Mouse (Mus musculus) liver, embryonic 14.5 days (tissue): ENCODE measurements around the gene Frat1. TPM values are rescaled to one million over a fixed set of nuclear protein-coding genes. Genes with fewer than 3 reads are reported as not detected.

Experiments used
- ATAC-seq: fragments of 200-750 bp; cut with Nextera tagmentation; 2 replicates; pipeline ENCODE4 v1.8.0; 2017; ENCODE audit warnings: moderate number of reproducible peaks, mild to moderate bottlenecking, moderate library complexity; ENCODE audit not compliant: insufficient read depth
- DNase-seq, 3 experiments: peaks; one replicate each; pipeline ENCODE4 v3.0.0-alpha.2; 2012 to 2013; ENCODE audit warnings: low read depth in 3 of 3, low spot score in 3 of 3
- H3K27ac ChIP-seq: fragments of 300-500 bp; sonication (generic); 2 replicates; pipeline ENCODE4 v1.5.1; 2014; ENCODE audit warnings: moderate library complexity, mild to moderate bottlenecking, control low read depth, inconsistent platforms
- H3K27me3 ChIP-seq: fragments of 300-500 bp; sonication (generic); 2 replicates; pipeline ENCODE4 v1.6.1; 2014; ENCODE audit warnings: mild to moderate bottlenecking, low read length, moderate library complexity; ENCODE audit not compliant: control insufficient read depth, insufficient read depth
- H3K36me3 ChIP-seq: fragments of 300-500 bp; sonication (generic); replicated peaks from 2 replicates; pipeline ENCODE4 v1.6.1; 2014; ENCODE audit warnings: low read depth; ENCODE audit not compliant: control insufficient read depth, insufficient read depth
- H3K4me1 ChIP-seq, 2 experiments: fragments of 200-500 bp in 1 of 2; fragments of 300-500 bp in 1 of 2; sonication (generic) in 1 of 2; replicated peaks; 2 replicates each; pipeline ENCODE4 v1.6.1; 2012 to 2014; ENCODE audit warnings: antibody characterized with exemption in 1 of 2, inconsistent platforms in 1 of 2, low read length in 1 of 2; ENCODE audit not compliant: control insufficient read depth in 2 of 2, insufficient read depth in 2 of 2
- H3K4me2 ChIP-seq: fragments of 300-500 bp; sonication (generic); 2 replicates; pipeline ENCODE4 v1.6.1; 2014; ENCODE audit warnings: low read depth, mild to moderate bottlenecking, control low read depth, moderate library complexity
- H3K4me3 ChIP-seq, 2 experiments: fragments of 200-500 bp in 1 of 2; fragments of 300-500 bp in 1 of 2; sonication (generic) in 1 of 2; 2 replicates each; pipeline ENCODE4 v1.5.1; 2012 to 2014; ENCODE audit warnings: low read depth in 2 of 2, low read length in 2 of 2, mild to moderate bottlenecking in 2 of 2, control low read depth in 1 of 2, inconsistent platforms in 1 of 2, moderate library complexity in 1 of 2; ENCODE audit not compliant: insufficient read depth in 1 of 2
- H3K9ac ChIP-seq: fragments of 300-500 bp; sonication (generic); replicated peaks from 2 replicates; pipeline ENCODE4 v1.6.1; 2014; ENCODE audit warnings: mild to moderate bottlenecking, control low read depth, moderate library complexity
- H3K9me3 ChIP-seq: fragments of 300-500 bp; sonication (generic); 2 replicates; pipeline ENCODE4 v1.6.1; 2016; ENCODE audit warnings: low read length, mixed read lengths; ENCODE audit not compliant: control insufficient read depth
- CTCF ChIP-seq: IDR thresholded peaks from 2 replicates; pipeline ENCODE4 v1.5.1; 2016; ENCODE audit warnings: antibody characterized with exemption, low read depth, control low read depth
- EP300 ChIP-seq: IDR thresholded peaks from 2 replicates; pipeline ENCODE4 v1.6.1; 2016; ENCODE audit warnings: antibody characterized with exemption, low read depth
- WGBS: fragments of 180-500 bp; shearing (Covaris S2); extraction: QIAGEN DNeasy Blood & Tissue Kit; methylation state at CpG from one replicate; pipeline ENCODE4 v1.1.7; 2014; ENCODE audit not compliant: insufficient replicate concordance; 5-methylcytosine and 5-hydroxymethylcytosine counted together
- polyA plus RNA-seq, 2 experiments: library from polyadenylated mRNA; depleted of rRNA in 1 of 2; stranded (reverse) in 1 of 2; unstranded in 1 of 2; fragments of >200 nt; fragmentation: Nextera tagmentation in 1 of 2; extraction: Ambion mirVana in 1 of 2; gene quantifications; 2 replicates each; pipeline versions ENCODE4 v1.2.1 to v1.2.3; 2012 to 2014

The Frat1 gene
- polyA plus RNA-seq, 2 experiments, result 3.0 to 9.9 TPM

DNA sequence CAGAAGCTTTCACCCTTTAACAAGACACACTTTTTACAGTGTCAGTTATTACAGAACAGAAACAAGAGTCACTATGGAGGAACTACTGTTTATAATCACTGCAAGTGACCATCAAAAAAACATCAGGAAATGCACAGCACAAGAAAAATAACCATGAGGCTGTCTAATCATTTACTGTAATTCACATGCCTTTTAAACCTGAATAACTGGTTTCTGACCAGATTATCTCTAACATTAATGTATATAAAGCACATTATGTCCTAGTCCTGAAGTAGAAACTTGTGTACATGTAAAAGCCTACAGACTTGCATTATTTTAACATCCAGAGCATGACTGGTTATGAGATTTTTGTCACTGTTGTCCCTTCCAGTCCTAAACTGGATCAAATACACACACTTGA lies 35.8 kb upstream of the Frat1 start:
- Histone ChIP-seq H3K4me1 (peaks cover 3 to 4% of the 10 kb centered on the region in 2 experiments; a peak in 3 of 4 replicates), H3K36me3 (peaks cover 11% of the 10 kb centered on the region), H3K9me3 (no peaks in the 10 kb centered on the region), H3K27ac (no peak overlapping the region), H3K27me3 (no peaks in the 10 kb centered on the region), H3K4me2 (no peak overlapping the region), H3K9ac (no peak overlapping the region), H3K4me3 (no peak overlapping the region)
- DNase-seq (no peak), ATAC-seq (no peak)
- no peak for TF ChIP-seq CTCF
- no peak for TF ChIP-seq EP300

DNA sequence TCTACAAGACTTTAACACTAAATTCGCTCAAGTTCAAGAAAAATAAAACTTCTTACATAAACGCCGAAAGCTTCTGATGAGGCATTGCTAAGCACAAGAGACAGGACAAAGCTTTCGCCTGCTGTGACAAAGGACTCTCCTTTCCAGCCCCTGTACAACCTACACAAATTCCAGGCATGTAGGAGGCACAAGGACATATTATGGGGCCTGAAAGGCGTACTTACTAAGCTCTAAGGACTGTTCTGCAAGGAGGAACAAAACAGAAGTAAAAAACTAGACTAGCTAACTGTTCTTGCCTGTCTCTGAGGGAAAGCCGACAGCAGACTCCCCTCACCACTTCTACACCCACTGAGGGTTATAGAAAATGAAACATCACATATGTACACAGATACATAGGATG lies 34.9 kb upstream of the Frat1 start:
- Histone ChIP-seq H3K4me2 (no peak overlapping the region), H3K4me1 (peaks cover 5 to 8% of the 10 kb centered on the region in 2 experiments), H3K4me3 (no peak overlapping the region), H3K9ac (no peak overlapping the region), H3K9me3 (no peaks in the 10 kb centered on the region), H3K27me3 (no peaks in the 10 kb centered on the region), H3K27ac (no peak overlapping the region), H3K36me3 (peaks cover 4% of the 10 kb centered on the region)
- 81% methylated on average over 6 of the region's 6 CpGs for WGBS
- ATAC-seq (no peak), DNase-seq (no peak)
- no peak for TF ChIP-seq EP300
- no peak for TF ChIP-seq CTCF

DNA sequence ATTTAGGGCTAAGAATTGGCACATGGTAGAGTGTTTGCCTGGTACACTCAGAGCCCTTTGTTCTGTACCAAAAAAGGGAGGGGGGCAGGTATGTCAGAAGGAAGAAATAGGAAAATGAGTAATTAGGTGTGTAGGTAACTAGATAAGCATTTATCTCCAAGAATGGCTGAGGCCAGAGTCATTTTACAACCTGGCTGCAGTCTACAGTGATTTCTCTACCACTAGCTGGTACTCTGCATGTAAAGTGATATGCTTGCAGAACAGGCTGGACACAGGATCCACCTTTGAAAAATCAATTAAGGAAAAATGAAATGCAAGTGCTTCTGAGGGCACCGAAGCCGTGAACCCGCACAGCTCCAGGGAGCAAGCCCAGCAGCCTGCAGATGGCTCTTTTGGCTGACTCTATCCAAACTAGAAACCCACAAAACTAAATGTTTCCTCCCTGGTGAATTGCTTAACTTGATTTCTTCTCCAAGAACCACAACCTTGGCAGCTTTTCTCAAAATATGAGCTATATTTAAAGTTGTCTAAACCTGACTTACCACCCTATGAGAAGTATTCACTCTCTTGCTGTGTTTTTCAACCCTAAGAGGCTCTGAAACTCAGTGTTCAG lies 33.5 kb upstream of the Frat1 start:
- H3K9ac ChIP-seq, result 0 out of 2 replicates have a peak overlapping the region, but pooled peaks have one; percentile 23
- DNase-seq, result no peak
- no peak overlapping the region for H3K27ac ChIP-seq
- TF ChIP-seq CTCF, result no peak
- no peak for TF ChIP-seq EP300
- no peak overlapping the region for H3K4me2 ChIP-seq
- no peaks in the 10 kb centered on the region for H3K27me3 ChIP-seq
- 70% methylated on average over 3 of the region's 3 CpGs for WGBS
- no peak overlapping the region for H3K4me3 ChIP-seq
- H3K4me1 ChIP-seq, result peaks cover 14 to 19% of the 10 kb centered on the region in 2 experiments
- H3K9me3 ChIP-seq, result no peaks in the 10 kb centered on the region
- H3K36me3 ChIP-seq, result peaks cover 1% of the 10 kb centered on the region
- ATAC-seq, result no peak

DNA sequence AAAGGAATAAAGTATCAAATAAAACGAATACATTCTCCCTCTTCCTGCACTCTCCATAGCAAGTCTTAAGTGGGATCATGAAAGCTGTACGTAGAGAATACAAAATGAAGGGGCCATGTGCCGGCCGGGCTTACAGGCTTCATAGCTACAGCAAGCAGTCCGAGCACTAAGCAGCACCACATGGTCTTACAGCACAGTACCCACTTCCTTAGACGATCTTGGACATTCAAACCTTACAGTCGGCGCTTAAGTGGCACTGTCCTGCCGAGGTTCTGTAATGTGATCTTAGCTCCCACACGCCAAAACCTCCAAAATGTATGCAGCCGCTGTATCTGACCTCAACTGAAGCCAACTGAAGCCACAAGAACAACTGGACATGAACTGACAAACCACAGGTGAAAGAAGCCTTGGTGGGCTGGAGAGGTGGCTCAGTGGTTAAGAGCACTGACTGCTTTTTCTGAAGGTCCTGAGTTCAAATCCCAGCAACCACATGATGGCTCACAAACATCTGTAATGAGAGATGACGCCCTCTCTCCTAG lies 32.9 kb upstream of the Frat1 start:
- Histone ChIP-seq H3K4me3 (no peak overlapping the region), H3K9ac (no peak overlapping the region), H3K27ac (no peak overlapping the region), H3K36me3 (no peaks in the 10 kb centered on the region; the same call in 1 of the 2 replicates), H3K4me2 (no peak overlapping the region), H3K9me3 (no peaks in the 10 kb centered on the region), H3K4me1 (peaks cover 14 to 19% of the 10 kb centered on the region in 2 experiments), H3K27me3 (no peaks in the 10 kb centered on the region)
- WGBS, result 56% methylated on average over 12 of the region's 12 CpGs
- no peak for DNase-seq
- no peak for ATAC-seq
- TF ChIP-seq CTCF, result no peak
- TF ChIP-seq EP300, result no peak

DNA sequence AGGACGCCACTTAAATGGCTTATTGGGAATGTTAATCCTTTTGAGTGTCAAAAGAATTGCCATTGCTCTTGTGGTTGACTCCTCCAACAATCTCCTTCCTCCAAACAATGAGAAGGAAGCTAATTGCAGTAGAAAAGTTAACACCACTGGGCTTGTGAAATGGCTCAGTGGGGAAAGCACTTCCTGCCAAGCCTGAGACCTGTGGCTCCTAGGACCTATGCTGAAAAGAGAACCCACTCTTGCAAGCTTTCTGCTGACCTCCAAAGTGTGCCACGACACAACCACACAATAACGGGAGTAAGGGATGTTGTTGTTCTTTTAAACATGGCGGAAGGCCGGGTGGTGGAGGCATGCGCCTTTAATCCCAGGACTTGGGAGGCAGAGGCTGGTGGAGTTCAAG lies 32.2 kb upstream of the Frat1 start:
- no peaks in the 10 kb centered on the region; the same call in 1 of the 2 replicates for H3K36me3 ChIP-seq
- no peaks in the 10 kb centered on the region for H3K27me3 ChIP-seq
- H3K4me1 ChIP-seq, result peaks cover 14 to 23% of the 10 kb centered on the region in 2 experiments
- no peak for ATAC-seq
- H3K9ac ChIP-seq, result no peak overlapping the region
- no peak overlapping the region for H3K4me3 ChIP-seq
- TF ChIP-seq CTCF (no peak), EP300 (no peak)
- 69% methylated on average over 6 of the region's 6 CpGs for WGBS
- DNase-seq, result no peak
- no peaks in the 10 kb centered on the region for H3K9me3 ChIP-seq
- H3K4me2 ChIP-seq, result no peak overlapping the region
- no peak overlapping the region for H3K27ac ChIP-seq
